Mouse (Mus musculus): ENCODE measurements at regions not wholly inside any gene's neighbourhood (a gene's known extent, or its start where the extent isn't known, plus 50 kb on each side); places are given as distances from the start of the nearest gene placed in this dataset.

- peak; percentile 44; the same call in 1 of the 2 replicates for TF ChIP-seq CTCF (IDR thresholded peaks at IDR 0.05; ENCODE audit: extremely low read depth, insufficient read depth, insufficient read length, insufficient replicate concordance)
- no peak for TF ChIP-seq POLR2A (IDR thresholded peaks at IDR 0.05; ENCODE audit: low read depth, low read length)
These were observed 87.6 kb upstream of the Olfr275 start for GRCm38 (mm10) chr4:52726625-52727297.
